ENCODE assay signal across 8 mouse cellular contexts in genomic region chr11:69581147-69581688, GRCm38 (mm10). TPM values are rescaled to one million over a fixed set of nuclear protein-coding genes. Genes with fewer than 3 reads are reported as not detected.
DNase-seq lines count a peak whose midpoint lies in the region; ATAC-seq lines count a peak whose summit lies in the region.

No protein-coding gene starts in this region.

- peak overlapping the region; percentile 70 for H3K4me2 ChIP-seq in hindbrain, embryonic 12.5 days (replicated peaks)

- H3K9ac ChIP-seq in hindbrain, embryonic 12.5 days = peak overlapping the region; percentile 84

- H3K4me1 ChIP-seq in hindbrain, embryonic 12.5 days = peaks cover 31% of the 10 kb centered on the region

- WGBS in hindbrain, embryonic 12.5 days = under 1% methylated on average over 36 of the region's 36 CpGs

- no peaks in the 10 kb centered on the region for H3K27me3 ChIP-seq in hindbrain, embryonic 12.5 days

- 0 out of 2 replicates have a peak, but pooled peaks cover under 1% of the 10 kb centered on the region for H3K36me3 ChIP-seq in hindbrain, embryonic 12.5 days

- no peaks in the 10 kb centered on the region for H3K9me3 ChIP-seq in hindbrain, embryonic 12.5 days (replicated peaks)

- ATAC-seq in hindbrain, embryonic 12.5 days (ENCODE audit: low FRiP score) = peak; percentile 87

- peak overlapping the region; percentile 86 for H3K27ac ChIP-seq in hindbrain, embryonic 12.5 days

- peak; percentile 97 for DNase-seq in R1 (ENCODE audit: low read depth, low spot score)
- peak; percentile 98 to 99 for DNase-seq in cerebellum, postnatal 10 days
- DNase-seq in frontal cortex, postnatal 10 days (ENCODE audit: low spot score in 2 of 2) = peak; percentile 87
- DNase-seq in layer of hippocampus, postnatal 36 days = peak; percentile 91
- peak; percentile 96 for DNase-seq in lung, postnatal 36 days
- DNase-seq in retina, postnatal 1 day = peak; percentile 97
- DNase-seq in urinary bladder, adult 2 months (ENCODE audit: low spot score) = peak; percentile 73

- H3K4me3 ChIP-seq in hindbrain, embryonic 12.5 days = peak overlapping the region; percentile 62

RNA-seq across cellular contexts. Expression of gene Trp53, which starts 1.1 kb away (rescaled TPM):
- 105 and 109 TPM in 2 replicates for polyA plus RNA-seq in hindbrain, embryonic 12.5 days (2016; fragmentation: Nextera tagmentation; extraction: Ambion mirVana)
- 10 to 100 TPM; 25.4 to 27.4 TPM for total RNA-seq in layer of hippocampus, postnatal 36 days (2021)
- polyA plus RNA-seq in urinary bladder, adult 2 months (2012; rRNA removed) = 77.8 and 85.8 TPM in 2 replicates

RNA-seq across cellular contexts. Expression of gene Wrap53, which starts 1.2 kb away (rescaled TPM):
- 29.7 and 29.9 TPM in 2 replicates for polyA plus RNA-seq in hindbrain, embryonic 12.5 days (2016; fragmentation: Nextera tagmentation; extraction: Ambion mirVana)
- total RNA-seq in layer of hippocampus, postnatal 36 days (2021) = 10 to 100 TPM; 11.8 to 14.3 TPM
- polyA plus RNA-seq in urinary bladder, adult 2 months (2012; rRNA removed) = 7.2 and 7.3 TPM in 2 replicates

RNA-seq across cellular contexts. Expression of gene Efnb3, which starts 21.2 kb away (rescaled TPM):
- 95.7 and 106 TPM in 2 replicates for polyA plus RNA-seq in hindbrain, embryonic 12.5 days (2016; fragmentation: Nextera tagmentation; extraction: Ambion mirVana)
- 100 to 1,000 TPM; 120 to 121 TPM for total RNA-seq in layer of hippocampus, postnatal 36 days (2021)
- polyA plus RNA-seq in urinary bladder, adult 2 months (2012; rRNA removed) = 0.99 and 1.1 TPM in 2 replicates

RNA-seq across cellular contexts. Expression of gene Atp1b2, which starts 24.5 kb away (rescaled TPM):
- 12.1 and 18.5 TPM in 2 replicates for polyA plus RNA-seq in hindbrain, embryonic 12.5 days (2016; fragmentation: Nextera tagmentation; extraction: Ambion mirVana)
- 100 to 1,000 TPM; 400 to 418 TPM for total RNA-seq in layer of hippocampus, postnatal 36 days (2021)
- 23.5 and 46.2 TPM in 2 replicates for polyA plus RNA-seq in urinary bladder, adult 2 months (2012; rRNA removed)

RNA-seq across cellular contexts. Expression of gene Dnah2, which starts 32.3 kb away (rescaled TPM):
- 1.4 and 2.5 TPM in 2 replicates for polyA plus RNA-seq in hindbrain, embryonic 12.5 days (2016; fragmentation: Nextera tagmentation; extraction: Ambion mirVana)
- total RNA-seq in layer of hippocampus, postnatal 36 days (2021) = 1 to 10 TPM; 5.4 to 5.9 TPM
- 0.19 and 0.22 TPM in 2 replicates for polyA plus RNA-seq in urinary bladder, adult 2 months (2012; rRNA removed)

Comparison
In these comparisons a context has a peak if more than half of its experiments do, and no peak if none do; other contexts are left out.
1. Peak in every context shown above with its lines: DNase-seq, ATAC-seq, H3K4me3 ChIP-seq and H3K27ac ChIP-seq.
2. RNA of gene Efnb3, which starts 21.2 kb away (polyA plus RNA-seq): 95.7 to 106 TPM in hindbrain, embryonic 12.5 days; 0.99 to 1.1 TPM in urinary bladder, adult 2 months; every median in the first group is over 10 times any median in the second.